Mouse (Mus musculus): ENCODE measurements around the gene Dop1b. TPM values are rescaled to one million over a fixed set of nuclear protein-coding genes. Genes with fewer than 3 reads are reported as not detected.
"Not testable (repeated sequence)": the region's sequence is repeated elsewhere in the genome, so short reads cannot be mapped to it uniquely, and the experiment has no call there.

Dop1b gene
- polyA plus RNA-seq, 1 experiment from 2014 or later: 15.5 TPM

GRCm38 (mm10) chr16:93682156-93682688 lies 29.5 kb upstream of the Dop1b start:
- Histone ChIP-seq H3K9me3 (ENCODE audit: control insufficient read depth, low read length) (no peaks in the 10 kb centered on the region), H3K27me3 (ENCODE audit: control insufficient read depth, insufficient read depth, low read length) (peaks cover 37% of the 10 kb centered on the region), H3K4me1 (replicated peaks; ENCODE audit: control insufficient read depth, insufficient read depth, low read length) (peaks cover 10% of the 10 kb centered on the region; the same call in 1 of the 2 replicates), H3K4me2 (ENCODE audit: low read depth, low read length, severe bottlenecking) (peak overlapping the region; percentile 66), H3K9ac (ENCODE audit: low read length) (no peak overlapping the region), H3K4me3 (ENCODE audit: low read depth, low read length) (peak overlapping the region; percentile 36; the same call in 1 of the 2 replicates), H3K27ac (ENCODE audit: low read depth, low read length) (no peak overlapping the region), H3K36me3 (ENCODE audit: control insufficient read depth, insufficient read depth, low read length) (no peaks in the 10 kb centered on the region)
- ATAC-seq (replicated peaks; ENCODE audit: low FRiP score) (no peak), DNase-seq (ENCODE audit: low spot score) (no peak)
- 22% methylated on average over 13 of the region's 13 CpGs for WGBS

GRCm38 (mm10) chr16:93682689-93683507 lies 28.8 kb upstream of the Dop1b start, which contains the start of gene Cbr3:
Cbr3 (plus strand) TSS chr16:93683215.
- Histone ChIP-seq H3K4me2 (ENCODE audit: low read depth, low read length, severe bottlenecking) (peak within 1 kb of the TSS; percentile 66), H3K36me3 (ENCODE audit: control insufficient read depth, insufficient read depth, low read length) (no peaks in the 10 kb centered on the region), H3K27ac (ENCODE audit: low read depth, low read length) (no peak within 1 kb of the TSS), H3K9ac (ENCODE audit: low read length) (peak within 1 kb of the TSS; percentile 43; the same call in 1 of the 2 replicates), H3K4me1 (replicated peaks; ENCODE audit: control insufficient read depth, insufficient read depth, low read length) (peaks cover 10% of the 10 kb centered on the region; the same call in 1 of the 2 replicates), H3K4me3 (ENCODE audit: low read depth, low read length) (peak within 1 kb of the TSS; percentile 36), H3K27me3 (ENCODE audit: control insufficient read depth, insufficient read depth, low read length) (peaks cover 37% of the 10 kb centered on the region), H3K9me3 (ENCODE audit: control insufficient read depth, low read length) (no peaks in the 10 kb centered on the region)
- peak; percentile 67 for ATAC-seq (replicated peaks; ENCODE audit: low FRiP score)
- under 1% methylated on average over 61 of the region's 63 CpGs for WGBS
- DNase-seq (ENCODE audit: low spot score): peak; percentile 75

DNA sequence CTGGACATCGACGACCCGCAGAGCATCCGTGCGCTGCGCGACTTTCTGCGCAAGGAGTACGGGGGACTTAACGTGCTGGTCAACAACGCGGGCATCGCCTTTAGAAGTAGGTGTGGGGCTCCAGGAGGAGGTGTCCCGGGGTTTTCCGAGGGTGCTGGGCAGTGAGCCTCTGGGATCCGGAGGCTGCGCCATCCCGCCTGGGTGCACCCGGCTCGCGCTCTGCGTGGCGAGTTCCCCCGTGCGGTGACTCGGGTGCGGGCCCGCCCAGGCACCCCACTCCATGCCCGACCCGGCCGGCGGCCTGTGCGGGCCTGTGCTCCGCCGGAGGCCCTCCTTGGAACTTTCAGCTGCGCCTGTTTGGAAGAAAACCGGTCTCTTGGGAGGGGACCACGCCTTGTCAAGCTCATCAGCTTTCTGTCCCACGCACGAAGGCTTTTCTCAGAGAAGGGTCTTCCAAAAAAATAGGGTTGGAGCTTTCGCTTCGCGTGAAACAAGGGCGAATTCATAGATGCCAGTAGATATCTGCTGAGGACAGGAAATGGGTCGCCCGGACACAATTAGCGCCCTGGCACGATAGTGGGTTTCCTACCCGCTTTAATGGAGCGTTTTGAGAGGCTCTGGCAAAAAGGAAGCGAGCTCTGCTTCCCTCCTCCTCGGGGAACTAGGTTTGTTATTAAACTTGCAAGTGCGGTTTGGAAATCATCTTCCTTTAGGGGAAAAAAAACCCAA lies 28.0 kb upstream of the Dop1b start:
- peaks cover 37% of the 10 kb centered on the region for H3K27me3 ChIP-seq (ENCODE audit: control insufficient read depth, insufficient read depth, low read length)
- H3K9ac ChIP-seq (ENCODE audit: low read length): peak overlapping the region; percentile 43; the same call in 1 of the 2 replicates
- no peaks in the 10 kb centered on the region for H3K9me3 ChIP-seq (ENCODE audit: control insufficient read depth, low read length)
- peak overlapping the region; percentile 66 for H3K4me2 ChIP-seq (ENCODE audit: low read depth, low read length, severe bottlenecking)
- DNase-seq (ENCODE audit: low spot score) (peak; percentile 64), ATAC-seq (replicated peaks; ENCODE audit: low FRiP score) (peak; percentile 21; the same call in 1 of the 2 replicates)
- peak overlapping the region; percentile 36 for H3K4me3 ChIP-seq (ENCODE audit: low read depth, low read length)
- H3K36me3 ChIP-seq (ENCODE audit: control insufficient read depth, insufficient read depth, low read length): no peaks in the 10 kb centered on the region
- peaks cover 10% of the 10 kb centered on the region; the same call in 1 of the 2 replicates for H3K4me1 ChIP-seq (replicated peaks; ENCODE audit: control insufficient read depth, insufficient read depth, low read length)
- under 1% methylated on average over 50 of the region's 53 CpGs for WGBS
- H3K27ac ChIP-seq (ENCODE audit: low read depth, low read length): no peak overlapping the region

DNA sequence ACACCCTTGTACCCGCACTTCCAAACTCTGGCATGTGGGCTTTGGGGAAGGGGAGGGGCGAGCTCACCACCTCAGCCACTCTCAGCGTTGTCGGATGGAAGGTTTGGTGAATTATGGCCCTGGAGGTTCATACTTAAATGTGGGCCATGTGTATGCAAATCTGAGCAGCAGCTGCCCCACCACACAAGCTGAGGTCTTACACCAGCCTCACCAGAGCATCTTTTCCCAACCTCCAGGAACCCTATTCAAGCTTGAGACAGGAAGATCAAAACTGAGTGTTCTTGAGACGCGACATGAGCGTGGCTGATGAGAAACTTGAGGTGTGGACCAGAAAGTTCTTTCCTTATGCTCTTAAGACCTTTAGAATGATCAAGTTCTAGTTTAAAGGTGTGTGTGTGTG lies 27.3 kb upstream of the Dop1b start:
- H3K4me3 ChIP-seq (ENCODE audit: low read depth, low read length): no peak overlapping the region
- H3K27ac ChIP-seq (ENCODE audit: low read depth, low read length): no peak overlapping the region
- no peak for ATAC-seq (replicated peaks; ENCODE audit: low FRiP score)

GRCm38 (mm10) chr16:93685783-93686182 lies 25.9 kb upstream of the Dop1b start:
- not testable (repeated sequence) for H3K4me1 ChIP-seq (replicated peaks; ENCODE audit: control insufficient read depth, insufficient read depth, low read length); H3K27ac ChIP-seq (ENCODE audit: low read depth, low read length); H3K9ac ChIP-seq (ENCODE audit: low read length); DNase-seq (ENCODE audit: low spot score); H3K9me3 ChIP-seq (ENCODE audit: control insufficient read depth, low read length); H3K4me3 ChIP-seq (ENCODE audit: low read depth, low read length); H3K4me2 ChIP-seq (ENCODE audit: low read depth, low read length, severe bottlenecking); H3K36me3 ChIP-seq (ENCODE audit: control insufficient read depth, insufficient read depth, low read length); ATAC-seq (replicated peaks; ENCODE audit: low FRiP score)
- WGBS: 95% methylated on average over 3 of the region's 3 CpGs
- H3K27me3 ChIP-seq (ENCODE audit: control insufficient read depth, insufficient read depth, low read length): peaks cover 37% of the 10 kb centered on the region

More for the DNA sequence above, 27.3 kb upstream of the Dop1b start:
- H3K4me2 ChIP-seq (ENCODE audit: low read depth, low read length, severe bottlenecking): no peak overlapping the region
- H3K27me3 ChIP-seq (ENCODE audit: control insufficient read depth, insufficient read depth, low read length): peaks cover 37% of the 10 kb centered on the region
- DNase-seq (ENCODE audit: low spot score): no peak
- no peak overlapping the region for H3K9ac ChIP-seq (ENCODE audit: low read length)
- no peaks in the 10 kb centered on the region for H3K36me3 ChIP-seq (ENCODE audit: control insufficient read depth, insufficient read depth, low read length)
- H3K9me3 ChIP-seq (ENCODE audit: control insufficient read depth, low read length): no peaks in the 10 kb centered on the region
- H3K4me1 ChIP-seq (replicated peaks; ENCODE audit: control insufficient read depth, insufficient read depth, low read length): peaks cover 10% of the 10 kb centered on the region; the same call in 1 of the 2 replicates
- 37% methylated on average over 7 of the region's 7 CpGs for WGBS

DNA sequence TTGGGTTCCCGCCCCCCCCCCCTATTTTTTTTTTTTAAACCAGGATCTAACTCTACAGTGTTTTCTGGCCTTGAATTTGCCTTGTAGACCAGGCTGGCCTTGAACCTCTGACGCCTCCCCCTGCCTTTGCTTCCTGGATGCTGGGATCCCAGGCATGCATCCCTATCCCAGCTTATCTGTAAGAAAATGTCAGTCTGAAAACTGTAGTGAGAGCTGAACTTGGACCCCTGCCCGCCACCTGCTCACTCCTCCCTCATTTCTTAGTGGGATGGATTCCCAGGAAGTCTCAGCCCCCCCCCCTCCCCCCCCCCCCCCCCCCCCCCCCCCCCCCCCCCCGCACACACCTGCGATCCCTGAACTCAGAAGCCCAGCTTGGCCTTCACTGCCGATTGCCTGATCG lies 25.3 kb upstream of the Dop1b start:
- H3K4me3 ChIP-seq (ENCODE audit: low read depth, low read length): no peak overlapping the region
- no peak overlapping the region for H3K9ac ChIP-seq (ENCODE audit: low read length)
- H3K27me3 ChIP-seq (ENCODE audit: control insufficient read depth, insufficient read depth, low read length): peaks cover 37% of the 10 kb centered on the region
- H3K27ac ChIP-seq (ENCODE audit: low read depth, low read length): no peak overlapping the region
- 85% methylated on average over 5 of the region's 7 CpGs for WGBS
- no peaks in the 10 kb centered on the region for H3K36me3 ChIP-seq (ENCODE audit: control insufficient read depth, insufficient read depth, low read length)
- no peaks in the 10 kb centered on the region for H3K9me3 ChIP-seq (ENCODE audit: control insufficient read depth, low read length)
- no peak overlapping the region for H3K4me2 ChIP-seq (ENCODE audit: low read depth, low read length, severe bottlenecking)
- DNase-seq (ENCODE audit: low spot score): no peak
- ATAC-seq (replicated peaks; ENCODE audit: low FRiP score): no peak
- H3K4me1 ChIP-seq (replicated peaks; ENCODE audit: control insufficient read depth, insufficient read depth, low read length): peaks cover 10% of the 10 kb centered on the region; the same call in 1 of the 2 replicates

DNA sequence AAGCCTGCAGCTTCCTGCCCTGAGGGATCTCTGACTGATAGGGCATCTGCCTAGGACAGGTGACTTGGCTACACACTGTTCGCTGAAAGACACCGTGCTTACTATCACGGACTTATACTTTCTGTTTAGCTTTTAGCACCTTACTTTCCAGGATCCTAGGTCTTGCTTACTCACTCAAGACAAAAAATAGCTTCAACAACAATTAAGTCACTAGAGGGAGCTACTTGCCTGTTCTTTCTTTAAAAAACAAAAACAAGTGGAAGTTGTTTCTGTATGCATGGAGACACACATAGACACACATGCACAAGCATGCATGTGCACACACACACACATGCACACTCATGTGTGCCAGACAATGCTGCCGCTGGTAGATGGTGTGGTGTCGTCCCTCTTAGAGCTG lies 24.8 kb upstream of the Dop1b start:
- ATAC-seq (replicated peaks; ENCODE audit: low FRiP score): no peak
- no peaks in the 10 kb centered on the region for H3K36me3 ChIP-seq (ENCODE audit: control insufficient read depth, insufficient read depth, low read length)
- H3K4me3 ChIP-seq (ENCODE audit: low read depth, low read length): no peak overlapping the region
- peaks cover 10% of the 10 kb centered on the region; the same call in 1 of the 2 replicates for H3K4me1 ChIP-seq (replicated peaks; ENCODE audit: control insufficient read depth, insufficient read depth, low read length)
- H3K27ac ChIP-seq (ENCODE audit: low read depth, low read length): no peak overlapping the region
- H3K27me3 ChIP-seq (ENCODE audit: control insufficient read depth, insufficient read depth, low read length): peaks cover 35% of the 10 kb centered on the region
- H3K9me3 ChIP-seq (ENCODE audit: control insufficient read depth, low read length): no peaks in the 10 kb centered on the region
- H3K4me2 ChIP-seq (ENCODE audit: low read depth, low read length, severe bottlenecking): no peak overlapping the region
- DNase-seq (ENCODE audit: low spot score): no peak
- 50% methylated on average over 5 of the region's 5 CpGs for WGBS
- H3K9ac ChIP-seq (ENCODE audit: low read length): no peak overlapping the region

GRCm38 (mm10) chr16:93691206-93691841 lies 20.4 kb upstream of the Dop1b start:
- no peaks in the 10 kb centered on the region for H3K9me3 ChIP-seq (ENCODE audit: control insufficient read depth, low read length)
- H3K27me3 ChIP-seq (ENCODE audit: control insufficient read depth, insufficient read depth, low read length): no peaks in the 10 kb centered on the region
- no peaks in the 10 kb centered on the region for H3K36me3 ChIP-seq (ENCODE audit: control insufficient read depth, insufficient read depth, low read length)
- H3K4me2 ChIP-seq (ENCODE audit: low read depth, low read length, severe bottlenecking): no peak overlapping the region
- H3K27ac ChIP-seq (ENCODE audit: low read depth, low read length): no peak overlapping the region
- no peaks in the 10 kb centered on the region for H3K4me1 ChIP-seq (replicated peaks; ENCODE audit: control insufficient read depth, insufficient read depth, low read length)
- WGBS: 77% methylated on average over 6 of the region's 6 CpGs
- H3K9ac ChIP-seq (ENCODE audit: low read length): no peak overlapping the region
- DNase-seq (ENCODE audit: low spot score): no peak
- ATAC-seq (replicated peaks; ENCODE audit: low FRiP score): no peak
- H3K4me3 ChIP-seq (ENCODE audit: low read depth, low read length): no peak overlapping the region
